Mouse (Mus musculus) ovary, postnatal 14 days (tissue): ENCODE data around the gene Dll1.

Source experiments
- DNase-seq: peaks from one replicate; pipeline ENCODE4 v3.0.0; 2022; ENCODE audit warnings: low spot score

The Dll1 gene

DNA sequence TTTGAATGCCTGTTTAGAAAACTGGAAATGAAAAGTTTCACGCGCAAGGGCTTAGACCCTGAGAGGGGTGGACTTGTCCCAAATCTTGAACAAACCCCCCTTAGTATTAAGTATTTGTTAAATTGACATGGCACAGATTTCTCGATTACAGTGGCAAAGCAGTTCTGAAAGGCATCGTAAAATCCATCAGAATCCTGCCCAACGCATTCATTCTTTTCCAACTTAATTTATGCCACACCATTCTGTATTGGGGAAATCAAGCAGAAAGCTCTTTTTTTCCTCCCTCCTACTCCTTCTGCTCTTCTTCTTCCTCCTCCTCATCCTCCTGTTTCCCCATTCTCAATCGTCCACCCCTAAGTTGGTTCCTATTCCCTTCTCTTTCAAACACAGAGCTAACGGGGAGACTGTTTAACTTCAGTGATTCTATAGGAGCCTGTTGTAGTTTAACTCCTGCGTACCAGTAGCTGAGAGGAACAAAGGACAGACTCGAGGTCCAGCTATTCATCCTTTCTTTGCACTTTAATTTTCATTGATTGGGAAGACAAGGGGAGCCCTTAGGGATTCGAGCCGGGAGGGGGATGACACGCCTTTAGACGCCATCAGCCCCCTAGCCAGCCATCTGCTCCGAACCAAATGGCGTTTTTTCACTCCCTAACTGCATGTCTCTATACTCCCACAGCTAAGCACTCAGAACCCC lies 1.9 kb upstream of the Dll1 start:
- DNase-seq: no peak

DNA sequence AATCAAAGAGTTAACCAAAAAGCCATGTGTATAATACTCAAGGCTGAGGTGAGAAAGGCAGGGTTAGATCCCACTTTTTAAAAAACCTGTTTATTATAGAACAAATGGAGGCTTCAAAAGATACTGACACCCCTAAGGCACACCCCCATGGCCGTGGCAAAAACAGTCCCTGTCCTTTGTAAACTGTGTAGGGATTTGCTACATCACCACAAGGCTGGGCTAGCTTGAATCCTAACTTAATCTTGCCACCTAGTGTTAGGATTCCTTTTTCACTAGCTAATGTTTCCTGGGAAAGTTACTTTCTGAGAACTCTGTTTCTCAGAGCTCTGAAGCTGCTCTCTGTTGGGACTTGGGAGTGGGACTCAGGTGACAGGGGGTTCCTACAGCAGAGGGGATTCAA lies 1.2 kb upstream of the Dll1 start:
- DNase-seq: no peak

DNA sequence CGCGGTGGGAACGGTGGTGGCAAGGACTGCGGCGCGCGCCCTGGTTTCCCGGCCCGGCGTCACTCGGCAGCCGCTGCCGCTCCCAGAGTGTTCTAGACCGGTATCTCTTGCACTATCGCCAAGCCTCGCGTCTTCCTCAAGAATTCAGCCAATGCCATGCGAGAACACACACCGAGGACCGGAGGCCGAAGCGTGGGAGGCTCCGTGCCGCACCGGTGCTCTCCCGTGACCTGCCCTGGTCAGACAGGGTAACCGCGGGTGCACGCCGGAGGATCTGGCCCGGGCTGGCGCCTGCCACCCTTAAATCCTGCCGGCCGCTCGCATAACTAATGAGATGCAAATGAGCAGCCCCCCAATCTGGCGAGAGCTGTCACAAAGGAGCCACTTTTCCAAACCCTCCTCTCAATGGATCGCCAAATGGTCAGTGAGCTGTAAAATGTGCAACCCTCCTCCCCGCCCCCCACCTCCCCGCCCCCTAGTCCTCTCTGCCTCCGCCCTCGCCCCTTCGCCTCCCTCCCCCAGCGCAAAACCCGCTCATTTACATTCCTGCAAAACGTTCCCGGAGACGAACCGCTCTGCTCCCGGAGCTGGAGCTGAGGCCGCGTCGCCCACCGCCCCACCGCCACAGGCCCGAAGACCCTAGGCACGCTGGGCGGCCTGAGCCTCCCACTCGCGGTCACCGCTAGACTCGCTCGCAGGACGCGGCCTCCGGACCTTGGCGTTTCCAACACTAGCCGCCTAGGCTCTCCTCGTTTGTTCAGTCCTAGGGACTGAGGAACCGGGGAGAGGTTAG lies 775 bp downstream of the Dll1 start:
- peak; percentile 24 for DNase-seq

DNA sequence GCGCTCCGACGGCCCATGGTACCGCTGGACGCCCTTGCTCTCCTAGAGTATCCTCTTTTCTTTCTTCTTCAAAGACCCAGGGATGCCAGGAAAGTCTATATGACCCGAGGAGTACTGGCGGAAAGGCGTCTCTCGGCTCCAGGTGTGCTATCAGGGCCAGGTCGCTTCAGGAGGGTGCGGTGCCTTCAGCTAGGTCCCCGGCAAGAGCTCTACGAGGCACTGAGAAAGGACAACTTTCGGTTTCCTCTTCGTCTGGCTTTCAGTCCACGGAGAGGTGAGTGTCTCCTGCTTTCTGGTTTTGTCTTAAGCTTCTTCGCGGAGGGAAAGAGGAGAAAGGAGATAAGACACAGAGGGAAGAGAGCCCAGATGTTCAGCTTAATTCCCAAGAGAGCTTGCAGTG lies 1.4 kb downstream of the Dll1 start:
- no peak for DNase-seq

DNA sequence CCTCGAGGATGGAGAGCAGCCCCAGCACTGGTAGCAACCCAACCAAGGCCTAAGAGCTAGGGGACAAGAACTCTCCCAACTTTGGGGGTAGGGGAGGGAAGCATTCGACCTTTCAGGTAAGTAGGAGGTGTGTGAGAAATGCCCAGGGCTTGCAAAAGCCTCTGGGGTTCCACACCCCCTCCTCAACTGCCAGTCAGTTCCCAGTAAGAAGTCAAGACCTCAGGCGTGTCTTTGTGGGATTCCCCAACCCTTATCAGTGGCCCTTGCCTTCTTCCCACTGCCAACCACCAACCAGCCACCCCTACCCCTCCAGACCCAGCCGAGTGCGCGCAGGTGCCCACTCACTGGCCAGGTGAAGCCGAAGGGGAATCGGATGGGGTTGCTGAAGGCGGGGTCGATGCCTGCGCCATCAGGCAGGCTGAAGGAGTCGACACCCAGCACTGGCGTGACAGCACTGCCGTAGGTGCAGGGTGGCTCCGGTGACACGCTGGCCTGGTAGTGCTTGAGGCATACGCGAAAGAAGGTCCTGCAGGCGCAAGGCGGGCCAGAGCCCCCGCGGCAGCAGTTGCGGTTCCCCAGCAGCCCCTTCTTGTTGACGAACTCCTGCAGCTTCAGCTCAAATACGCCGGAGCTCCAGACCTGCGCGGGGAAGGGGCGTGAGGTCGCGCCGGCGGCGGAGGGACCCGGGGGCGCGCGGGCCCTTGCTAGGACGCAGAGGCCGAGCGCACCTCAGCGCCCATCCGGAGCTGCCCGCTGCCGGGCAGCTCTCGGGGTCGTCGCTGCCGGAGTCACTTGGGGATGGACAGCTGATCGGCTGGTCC lies 2.1 kb downstream of the Dll1 start:
- DNase-seq: no peak

DNA sequence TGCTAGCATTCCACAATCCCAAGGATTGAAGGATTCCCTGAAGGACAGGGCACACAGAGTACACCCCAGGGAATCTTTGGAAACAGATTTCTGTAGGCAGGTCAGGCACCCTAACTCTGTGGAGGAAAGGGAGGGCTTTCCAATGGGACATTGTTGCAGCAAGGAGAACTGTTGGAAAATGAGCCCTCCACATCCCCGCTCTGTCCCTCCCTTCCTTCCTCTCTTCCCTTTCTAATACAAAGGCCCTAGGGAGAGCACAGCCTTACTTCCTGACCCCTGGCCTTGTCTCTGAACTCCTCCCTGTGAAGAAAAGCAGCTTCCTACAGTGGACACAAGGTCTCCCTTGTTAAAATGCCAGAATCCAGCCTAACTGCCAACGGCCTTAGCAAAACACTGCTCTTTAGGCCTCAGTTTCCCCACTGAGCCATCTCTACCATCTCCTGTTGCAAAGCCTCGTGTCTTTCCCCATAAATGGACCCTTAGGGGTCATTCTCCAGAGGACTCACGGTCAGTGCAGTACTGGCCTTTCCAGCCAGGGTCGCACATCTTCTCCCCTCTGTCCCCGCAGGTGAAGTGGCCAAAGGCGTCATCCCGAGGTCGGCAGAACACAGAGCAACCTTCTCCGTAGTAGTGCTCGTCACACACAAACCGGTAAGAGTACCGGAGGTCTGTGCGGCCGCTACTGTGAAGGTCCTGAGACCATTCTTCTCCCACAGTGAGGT lies 3.6 kb downstream of the Dll1 start:
- no peak for DNase-seq

DNA sequence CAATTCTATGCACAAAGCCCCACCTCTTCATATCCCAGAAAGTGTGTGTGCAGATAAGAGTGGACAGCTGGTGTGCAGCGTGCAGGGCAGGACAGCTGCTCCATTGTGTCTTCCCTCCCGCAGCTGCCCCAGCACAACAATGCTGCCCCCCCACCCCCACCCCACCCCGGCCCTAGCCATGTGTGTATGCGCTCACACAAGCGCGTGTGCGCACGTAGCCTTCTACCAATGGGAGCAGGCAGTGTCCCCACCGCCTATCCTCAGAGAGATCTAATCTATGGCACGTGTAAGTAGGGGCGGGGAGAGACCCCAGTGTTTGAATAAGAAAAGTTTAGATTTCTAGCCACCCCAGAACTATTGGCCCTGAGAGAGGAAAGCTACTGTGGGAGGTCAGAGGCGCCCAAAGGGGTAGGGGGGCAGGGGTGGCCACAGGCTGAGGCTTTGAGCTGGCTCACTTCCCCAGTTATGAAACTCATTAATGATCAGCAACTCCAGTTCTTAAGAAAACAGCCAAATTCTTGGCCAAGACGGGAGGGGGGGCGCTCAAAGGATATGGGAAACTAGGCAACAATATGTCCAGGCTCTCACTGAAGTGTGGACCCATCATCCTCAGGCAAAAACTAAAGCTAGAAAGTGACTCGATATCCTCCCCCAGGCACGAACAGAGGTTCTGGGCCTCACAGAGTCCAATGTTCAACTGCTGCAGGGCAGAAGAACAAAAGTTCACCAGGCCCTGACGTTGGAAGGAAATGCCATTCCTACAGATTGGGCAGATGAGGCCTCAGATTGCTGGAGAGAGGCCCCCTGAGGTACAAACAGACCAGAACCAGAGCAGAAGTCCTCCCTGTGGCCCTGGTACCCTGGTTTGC lies 4.5 kb downstream of the Dll1 start:
- DNase-seq: no peak

DNA sequence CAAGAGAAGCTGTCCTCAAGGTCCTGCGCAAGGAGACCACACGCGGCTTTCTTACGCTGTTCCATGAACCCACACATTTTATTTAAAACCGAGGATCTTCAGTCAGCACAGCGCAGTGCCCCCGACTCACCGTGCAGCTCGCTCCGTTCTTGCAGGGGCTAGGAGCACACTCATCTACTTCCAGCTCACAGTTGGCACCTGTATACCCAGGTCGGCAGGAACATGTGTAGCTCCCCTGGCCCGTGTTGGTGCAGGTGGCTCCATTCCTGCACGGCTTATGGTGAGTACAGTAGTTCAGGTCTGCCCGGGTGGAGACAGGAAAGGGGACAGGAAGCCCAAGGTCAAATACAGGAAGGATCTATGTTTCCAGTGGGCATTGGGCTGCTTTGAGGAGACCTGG lies 6.3 kb downstream of the Dll1 start:
- no peak for DNase-seq

DNA sequence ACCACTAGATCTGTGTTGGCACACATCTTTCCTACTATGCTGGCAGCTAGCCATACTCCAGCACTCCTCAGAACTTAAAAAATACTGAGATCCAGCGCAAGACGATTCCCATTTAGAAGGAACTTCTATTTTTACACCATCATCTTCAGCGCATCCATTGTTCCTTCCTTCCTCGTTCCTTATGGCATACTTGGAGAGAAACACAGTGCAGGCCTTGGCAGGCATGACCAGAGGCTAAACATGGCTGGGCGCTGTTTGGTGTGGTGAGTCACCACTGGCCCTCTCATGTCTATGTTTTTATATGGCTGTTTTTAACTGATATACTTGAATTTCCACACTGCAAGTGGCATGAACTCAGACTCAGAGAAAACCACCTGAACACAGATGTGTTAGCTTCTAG lies 11.0 kb downstream of the Dll1 start:
- DNase-seq: no peak

DNA sequence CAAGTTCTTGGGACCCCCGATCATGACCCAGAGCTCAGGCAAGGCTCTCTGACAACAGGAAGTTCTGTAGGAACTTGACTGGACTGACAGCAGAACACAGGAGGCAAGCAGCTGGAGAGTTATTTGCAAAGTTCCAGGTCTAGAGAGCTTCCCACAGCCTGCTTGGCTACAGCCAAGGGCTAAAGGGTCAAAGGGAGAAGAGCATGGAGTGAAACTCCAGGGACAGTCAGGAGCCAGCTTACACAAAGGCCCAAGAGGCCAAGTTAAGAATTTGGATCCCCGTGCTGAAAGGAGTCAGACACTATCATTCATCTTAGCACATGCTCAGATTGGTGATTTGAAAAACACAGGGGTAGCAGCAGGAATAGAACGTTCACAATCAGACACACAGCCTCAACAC lies 13.0 kb downstream of the Dll1 start:
- no peak for DNase-seq

DNA sequence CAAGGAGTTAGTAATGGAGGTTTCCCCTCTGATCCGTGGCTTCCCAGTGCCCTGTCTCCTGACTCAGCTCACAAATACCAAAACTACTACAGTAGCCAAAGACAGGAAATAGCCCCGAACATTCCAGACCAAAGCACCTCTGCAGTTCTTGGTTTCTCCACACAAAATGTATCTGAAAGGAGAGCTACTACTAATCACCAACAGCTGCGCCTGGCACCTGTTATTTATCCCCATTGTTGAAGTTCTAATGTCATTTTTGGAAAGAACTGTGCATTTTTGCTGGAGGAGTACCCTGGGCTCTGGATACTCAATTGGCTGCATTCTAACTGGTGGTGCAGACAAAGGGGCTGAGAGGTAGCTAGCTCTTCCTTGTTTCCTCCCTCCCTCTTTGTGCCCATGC lies 19.6 kb downstream of the Dll1 start:
- no peak for DNase-seq

DNA sequence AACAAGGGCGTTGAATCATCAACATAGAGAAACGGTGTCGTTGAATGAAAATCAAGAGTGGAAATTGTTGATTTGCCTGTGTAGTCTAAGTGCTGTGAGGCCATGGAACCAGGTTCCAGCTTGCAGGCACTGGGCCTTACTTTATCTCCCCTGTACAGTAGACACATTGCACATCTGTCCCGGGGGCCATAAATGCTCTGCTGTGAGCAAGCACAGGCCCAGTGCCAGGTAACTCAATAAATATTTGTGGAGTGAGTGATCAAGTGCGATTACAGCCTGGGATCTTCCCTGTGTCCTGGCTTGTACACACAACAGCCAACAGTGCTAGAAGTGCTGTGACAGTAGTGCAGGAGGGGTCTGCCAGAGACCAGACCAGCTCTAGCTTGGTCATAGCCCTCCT lies 20.1 kb downstream of the Dll1 start:
- DNase-seq: no peak

DNA sequence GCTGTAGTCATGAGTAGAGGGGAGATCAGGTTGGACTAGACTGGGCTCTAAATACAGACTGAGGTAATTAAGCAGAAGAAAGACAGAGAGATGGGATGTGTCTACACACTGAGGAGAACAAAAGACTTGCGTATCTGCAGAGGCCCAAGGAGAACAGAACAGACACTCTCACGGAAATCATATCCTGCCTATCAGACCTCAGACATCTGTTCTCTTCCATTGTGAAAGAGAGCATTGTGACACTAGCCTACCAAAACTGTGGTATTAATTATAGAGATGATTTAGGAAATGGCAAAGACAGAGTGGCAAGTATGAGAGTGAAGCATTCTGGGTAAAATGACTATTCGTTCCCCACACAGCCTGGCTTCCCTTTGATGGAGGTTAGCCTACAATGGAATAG lies 21.6 kb downstream of the Dll1 start:
- DNase-seq: no peak

DNA sequence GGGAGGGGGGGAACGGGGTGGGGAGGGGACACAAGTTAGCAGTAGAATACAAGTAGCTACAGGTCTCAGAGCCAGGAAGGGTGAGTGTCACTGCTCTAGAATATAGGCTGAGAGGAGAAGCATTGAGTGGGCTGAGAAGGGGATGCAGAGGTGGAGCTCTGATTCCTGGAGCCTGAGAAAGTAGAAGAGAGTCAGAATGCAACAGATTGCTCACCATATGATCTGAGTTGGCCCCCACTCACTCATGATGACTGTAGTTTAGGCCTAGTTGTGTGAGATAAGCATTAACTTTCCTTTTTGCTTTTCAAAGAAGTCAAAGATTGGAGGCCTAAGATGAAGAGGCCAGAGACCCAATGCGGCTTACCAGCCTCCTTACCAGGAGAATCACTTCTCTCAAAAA lies 22.7 kb downstream of the Dll1 start:
- DNase-seq: no peak

DNA sequence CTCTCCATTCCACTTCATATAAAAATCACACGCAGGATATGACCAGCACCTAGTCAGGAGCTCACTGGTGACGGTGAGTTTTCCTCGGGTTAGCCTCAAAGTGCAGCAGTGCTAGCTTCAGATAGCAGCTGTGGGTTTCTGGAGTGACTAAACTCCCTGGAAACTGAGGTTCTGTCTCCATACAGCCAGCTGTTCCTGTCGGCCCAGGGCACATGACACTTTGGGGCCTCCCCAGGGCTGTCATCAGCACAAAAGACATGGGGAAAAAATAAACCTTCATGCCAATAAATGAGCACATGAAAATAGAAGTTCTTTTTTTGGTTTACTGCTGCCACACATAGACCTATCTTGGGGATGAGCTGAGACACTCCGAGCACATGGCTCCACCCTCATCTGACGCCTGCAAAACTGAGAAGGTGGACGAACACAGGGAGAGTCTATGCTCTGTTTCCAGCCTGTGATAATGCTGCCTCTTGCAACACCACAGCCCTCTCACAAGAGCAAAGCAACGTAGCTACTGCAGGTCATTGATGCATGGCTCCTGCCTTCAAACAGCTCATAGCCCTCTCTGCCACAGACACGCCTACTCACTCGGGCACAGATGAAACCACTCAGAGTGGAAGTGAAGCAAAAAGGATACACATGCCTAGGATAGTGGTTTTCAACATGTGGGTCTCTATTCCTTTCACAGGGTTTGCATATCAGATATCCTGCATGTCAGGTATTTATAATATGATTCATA lies 23.6 kb downstream of the Dll1 start:
- DNase-seq: no peak

DNA sequence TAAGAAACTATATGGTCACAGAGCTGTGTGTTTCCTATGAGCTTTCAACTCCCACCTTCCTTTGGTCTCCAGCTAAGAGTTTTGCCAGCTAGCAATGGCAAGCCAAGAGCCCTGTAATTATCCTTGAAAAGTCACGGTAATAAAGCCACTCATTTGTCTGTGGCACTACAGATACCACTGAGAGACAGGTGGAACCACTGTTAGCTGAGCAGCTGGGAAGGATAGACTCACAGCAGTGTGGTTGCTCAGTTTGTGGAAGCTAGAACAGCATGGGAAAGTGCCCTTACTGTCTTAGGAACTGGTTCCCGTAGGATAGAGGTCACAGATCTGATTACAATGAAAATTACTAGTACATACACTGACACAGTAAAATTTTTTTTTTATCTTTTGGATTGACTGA lies 26.5 kb downstream of the Dll1 start:
- no peak for DNase-seq

DNA sequence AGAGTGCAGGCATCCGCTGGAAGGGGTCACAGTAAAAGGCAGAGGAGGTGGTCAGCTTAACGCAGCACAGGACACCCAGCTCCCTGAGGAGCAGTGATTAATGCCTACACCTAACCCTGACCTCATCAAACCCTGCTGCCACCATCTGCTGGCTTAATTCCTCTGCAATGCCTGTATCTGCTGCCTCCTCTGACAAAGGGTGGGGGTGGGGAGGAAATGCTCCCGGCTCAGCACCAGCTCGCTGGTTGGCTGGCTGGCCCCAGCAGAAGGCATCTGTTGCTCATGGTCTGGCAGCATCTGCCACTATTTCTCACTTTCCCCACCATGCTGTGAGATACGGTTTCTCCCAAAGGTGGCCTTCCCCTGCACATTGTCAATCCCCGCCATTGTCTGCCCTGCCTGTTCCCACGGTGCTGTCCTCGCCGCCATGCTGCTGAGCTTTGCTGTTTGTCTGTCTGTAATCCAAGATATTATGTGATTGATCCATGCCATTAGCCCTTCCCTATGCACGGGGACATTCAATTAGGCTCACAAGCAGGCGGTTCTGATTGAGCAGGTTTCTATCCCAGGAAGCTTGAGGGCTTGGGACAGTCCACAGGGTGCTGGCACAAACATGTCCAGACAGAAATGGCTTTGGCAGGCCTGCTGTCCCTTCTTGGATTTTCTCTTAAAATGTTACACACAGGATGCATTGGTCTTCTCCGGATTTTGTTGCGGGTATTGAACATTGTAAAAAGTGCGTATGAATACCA lies 33.4 kb downstream of the Dll1 start:
- no peak for DNase-seq

DNA sequence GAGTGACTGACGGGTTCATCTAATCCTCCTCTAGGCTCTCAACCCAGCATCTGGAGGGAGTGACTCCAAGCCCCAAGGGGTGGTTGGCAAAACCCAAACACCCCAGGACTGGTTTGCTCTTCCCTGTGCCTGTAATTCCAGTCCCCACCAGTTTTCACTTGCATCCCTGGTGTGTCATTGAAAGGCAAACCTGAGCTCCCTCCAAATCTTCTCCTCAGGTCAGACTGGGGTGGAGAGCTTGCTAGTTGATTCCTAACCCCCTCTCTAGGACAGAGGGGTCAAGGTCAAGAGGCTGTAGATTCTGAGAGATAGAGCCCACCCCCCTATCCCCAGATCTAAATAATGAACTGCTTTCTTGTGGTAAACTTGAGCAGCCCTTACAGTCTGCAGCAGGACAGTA lies 38.8 kb downstream of the Dll1 start:
- DNase-seq: no peak

DNA sequence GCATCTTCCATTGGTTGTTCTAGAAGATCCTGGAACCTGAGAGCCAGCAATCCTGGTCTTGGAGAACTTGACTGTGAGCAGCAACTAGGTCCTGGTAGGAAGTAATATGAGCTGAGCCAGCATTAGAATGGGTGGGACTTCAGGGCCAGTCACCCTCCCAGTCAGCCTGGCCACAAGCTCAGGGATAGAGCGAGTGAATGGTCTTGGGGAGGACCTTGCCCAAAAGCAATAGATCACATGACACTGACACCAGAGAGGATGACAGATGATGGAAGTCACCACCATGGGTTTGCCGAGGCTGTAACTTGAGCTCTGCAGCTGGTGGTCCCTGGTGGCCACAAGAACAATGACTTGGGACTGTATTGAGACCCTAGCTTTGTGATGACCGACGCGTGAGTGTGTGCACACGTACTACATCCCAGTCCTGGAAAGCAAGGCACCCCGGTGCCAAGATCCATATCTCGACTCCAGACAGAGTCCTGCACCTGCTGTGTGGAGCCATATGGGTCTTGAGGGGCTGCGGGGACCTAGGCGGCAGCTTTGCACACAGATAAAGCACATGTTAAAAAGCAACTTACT lies 46.8 kb downstream of the Dll1 start:
- no peak for DNase-seq

DNA sequence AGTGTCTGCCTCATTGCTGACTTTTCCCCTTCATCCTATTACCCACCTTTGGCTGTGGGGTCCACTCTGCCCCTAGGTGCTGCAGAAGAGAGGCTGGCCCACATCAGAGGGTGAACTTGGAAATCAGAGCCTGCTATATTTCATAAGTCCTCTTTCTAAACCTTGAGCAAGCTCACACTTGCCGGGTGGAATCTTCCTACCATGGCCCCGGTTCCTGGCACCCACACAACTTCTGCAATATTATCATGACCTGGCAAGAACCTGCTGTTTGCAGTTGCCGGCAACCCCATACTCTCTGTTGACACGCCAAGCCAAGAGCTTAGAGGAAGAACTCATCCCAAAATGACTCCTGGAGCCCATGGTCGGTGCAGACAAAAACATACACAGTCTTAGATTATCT lies 49.6 kb downstream of the Dll1 start:
- DNase-seq: peak; percentile 11
